Mouse (Mus musculus) heart, embryonic 11.5 days (tissue): ENCODE results near the gene Sdhaf1. TPM values are rescaled to one million over a fixed set of nuclear protein-coding genes. Genes with fewer than 3 reads are reported as not detected.

Experiments used
- ATAC-seq: fragments of 200-750 bp; cut with Nextera tagmentation; replicated peaks from 2 replicates; pipeline ENCODE4 v1.8.0; 2017; ENCODE audit warnings: moderate library complexity; ENCODE audit not compliant: insufficient number of reproducible peaks, low FRiP score, low TSS enrichment
- H3K27ac ChIP-seq: fragments of 300-500 bp; sonication (generic); 2 replicates; pipeline ENCODE4 v1.5.1; 2014; ENCODE audit warnings: mild to moderate bottlenecking, low read depth, low read length
- H3K27me3 ChIP-seq: fragments of 300-500 bp; sonication (generic); 2 replicates; pipeline ENCODE4 v1.6.1; 2014; ENCODE audit warnings: mild to moderate bottlenecking, low read length, mixed read lengths; ENCODE audit not compliant: control insufficient read depth, insufficient read depth
- H3K36me3 ChIP-seq: fragments of 300-500 bp; sonication (generic); 2 replicates; pipeline ENCODE4 v1.6.1; 2014; ENCODE audit warnings: mild to moderate bottlenecking, low read length, moderate library complexity, mixed read lengths; ENCODE audit not compliant: control insufficient read depth, insufficient read depth
- H3K4me1 ChIP-seq: fragments of 300-500 bp; sonication (generic); 2 replicates; pipeline ENCODE4 v1.6.1; 2014; ENCODE audit warnings: low read length; ENCODE audit not compliant: control insufficient read depth, insufficient read depth
- H3K4me2 ChIP-seq: fragments of 300-500 bp; sonication (generic); 2 replicates; pipeline ENCODE4 v1.6.1; 2014; ENCODE audit warnings: mild to moderate bottlenecking, moderate library complexity
- H3K4me3 ChIP-seq: fragments of 300-500 bp; sonication (generic); 2 replicates; pipeline ENCODE4 v1.5.1; 2014; ENCODE audit warnings: low read depth, low read length
- H3K9ac ChIP-seq: fragments of 300-500 bp; sonication (generic); 2 replicates; pipeline ENCODE4 v1.6.1; 2014; ENCODE audit warnings: mild to moderate bottlenecking, low read depth, low read length, moderate library complexity
- H3K9me3 ChIP-seq: fragments of 300-500 bp; sonication (generic); replicated peaks from 2 replicates; pipeline ENCODE4 v1.6.1; 2016; ENCODE audit warnings: low read length; ENCODE audit not compliant: control insufficient read depth
- WGBS: fragments of 180-500 bp; shearing (Covaris S2); extraction: QIAGEN DNeasy Blood & Tissue Kit; methylation state at CpG from one replicate; pipeline ENCODE4 v1.1.7; 2014; ENCODE audit not compliant: insufficient replicate concordance; 5-methylcytosine and 5-hydroxymethylcytosine counted together
- polyA plus RNA-seq: library from polyadenylated mRNA; unstranded; fragments of >200 nt; fragmentation: Nextera tagmentation; extraction: Ambion mirVana; gene quantifications from 2 replicates; pipeline ENCODE4 v1.2.1, GENCODE M21; 2014

Sdhaf1 gene
- polyA plus RNA-seq, 1 experiment from 2014 or later = 14.6 TPM

GRCm38 (mm10) chr7:30293795-30294194, 29.9 kb downstream of the Sdhaf1 start:
- Histone ChIP-seq H3K4me1 (peaks cover 6% of the 10 kb centered on the region), H3K9ac (no peak overlapping the region), H3K4me3 (no peak overlapping the region), H3K4me2 (no peak overlapping the region), H3K36me3 (peaks cover 3% of the 10 kb centered on the region; the same call in 1 of the 2 replicates), H3K27me3 (0 out of 2 replicates have a peak, but pooled peaks cover 3% of the 10 kb centered on the region), H3K9me3 (no peaks in the 10 kb centered on the region), H3K27ac (no peak overlapping the region)
- no peak for ATAC-seq
- 65% methylated on average over 13 of the region's 13 CpGs for whole genome bisulfite sequencing

GRCm38 (mm10) chr7:30291215-30292131, 32.2 kb downstream of the Sdhaf1 start, which contains the start of gene Clip3:
Gene Clip3, plus strand, starts transcription at chr7:30291728.
- Histone ChIP-seq H3K4me3 (peak within 1 kb of the TSS; percentile 63), H3K4me1 (peaks cover 6% of the 10 kb centered on the region), H3K9ac (peak within 1 kb of the TSS; percentile 56), H3K27ac (peak within 1 kb of the TSS; percentile 10; the same call in 1 of the 2 replicates), H3K4me2 (peak within 1 kb of the TSS; percentile 69), H3K9me3 (no peaks in the 10 kb centered on the region), H3K36me3 (no peaks in the 10 kb centered on the region; the same call in 1 of the 2 replicates), H3K27me3 (peaks cover 6% of the 10 kb centered on the region)
- ATAC-seq = peak; percentile 39; the same call in 1 of the 2 replicates
- 9% methylated on average over 35 of the region's 35 CpGs for WGBS

GRCm38 (mm10) chr7:30289714-30290399, 33.8 kb downstream of the Sdhaf1 start:
- Histone ChIP-seq H3K9ac (no peak overlapping the region), H3K27me3 (peaks cover 6% of the 10 kb centered on the region), H3K9me3 (no peaks in the 10 kb centered on the region), H3K4me3 (no peak overlapping the region), H3K4me2 (no peak overlapping the region), H3K4me1 (peaks cover 6% of the 10 kb centered on the region), H3K36me3 (no peaks in the 10 kb centered on the region), H3K27ac (no peak overlapping the region)
- ATAC-seq = no peak
- WGBS = 58% methylated on average over 10 of the region's 10 CpGs

GRCm38 (mm10) chr7:30289071-30289713, 34.5 kb downstream of the Sdhaf1 start:
- Histone ChIP-seq H3K27ac (no peak overlapping the region), H3K9me3 (no peaks in the 10 kb centered on the region), H3K4me2 (no peak overlapping the region), H3K4me1 (peaks cover 6% of the 10 kb centered on the region), H3K4me3 (no peak overlapping the region), H3K9ac (no peak overlapping the region), H3K27me3 (peaks cover 6% of the 10 kb centered on the region), H3K36me3 (no peaks in the 10 kb centered on the region)
- WGBS = 61% methylated on average over 7 of the region's 7 CpGs
- ATAC-seq = no peak

GRCm38 (mm10) chr7:30288046-30288445, 35.6 kb downstream of the Sdhaf1 start:
- no peak overlapping the region for H3K4me3 ChIP-seq
- no peaks in the 10 kb centered on the region for H3K36me3 ChIP-seq
- WGBS = 64% methylated on average over 6 of the region's 6 CpGs
- ATAC-seq = no peak
- H3K9me3 ChIP-seq = no peaks in the 10 kb centered on the region
- no peak overlapping the region for H3K9ac ChIP-seq
- H3K4me2 ChIP-seq = no peak overlapping the region
- H3K4me1 ChIP-seq = peaks cover 6% of the 10 kb centered on the region
- no peak overlapping the region for H3K27ac ChIP-seq
- H3K27me3 ChIP-seq = peaks cover 6% of the 10 kb centered on the region

GRCm38 (mm10) chr7:30286701-30287410, 36.8 kb downstream of the Sdhaf1 start:
- Histone ChIP-seq H3K4me1 (peaks cover 4% of the 10 kb centered on the region), H3K4me2 (no peak overlapping the region), H3K27ac (no peak overlapping the region), H3K36me3 (no peaks in the 10 kb centered on the region), H3K27me3 (peaks cover 6% of the 10 kb centered on the region), H3K9me3 (no peaks in the 10 kb centered on the region), H3K9ac (no peak overlapping the region), H3K4me3 (no peak overlapping the region)
- 64% methylated on average over 8 of the region's 8 CpGs for WGBS
- ATAC-seq = no peak

GRCm38 (mm10) chr7:30282740-30283139, 41.0 kb downstream of the Sdhaf1 start:
- no peaks in the 10 kb centered on the region for H3K9me3 ChIP-seq
- WGBS = 59% methylated on average over 7 of the region's 7 CpGs
- H3K4me1 ChIP-seq = peaks cover 6% of the 10 kb centered on the region
- no peak overlapping the region for H3K4me3 ChIP-seq
- no peaks in the 10 kb centered on the region for H3K36me3 ChIP-seq
- H3K4me2 ChIP-seq = no peak overlapping the region
- no peak overlapping the region for H3K27ac ChIP-seq
- no peak overlapping the region for H3K9ac ChIP-seq
- H3K27me3 ChIP-seq = no peaks in the 10 kb centered on the region; the same call in 1 of the 2 replicates
- no peak for ATAC-seq

- Histone ChIP-seq H3K9me3 (no peaks in the 10 kb centered on the region), H3K4me1 (peaks cover 6% of the 10 kb centered on the region), H3K36me3 (no peaks in the 10 kb centered on the region), H3K27ac (no peak overlapping the region), H3K4me2 (no peak overlapping the region; the same call in 1 of the 2 replicates), H3K9ac (no peak overlapping the region), H3K4me3 (peak overlapping the region; percentile 87; the same call in 1 of the 2 replicates), H3K27me3 (no peaks in the 10 kb centered on the region; the same call in 1 of the 2 replicates)
- 70% methylated on average over 4 of the region's 4 CpGs for WGBS
- ATAC-seq = no peak
Observed at GRCm38 (mm10) chr7:30281522-30281921, 42.2 kb downstream of the Sdhaf1 start.
